22 mouse cellular contexts compared by ENCODE assay signal in the genomic region with DNA sequence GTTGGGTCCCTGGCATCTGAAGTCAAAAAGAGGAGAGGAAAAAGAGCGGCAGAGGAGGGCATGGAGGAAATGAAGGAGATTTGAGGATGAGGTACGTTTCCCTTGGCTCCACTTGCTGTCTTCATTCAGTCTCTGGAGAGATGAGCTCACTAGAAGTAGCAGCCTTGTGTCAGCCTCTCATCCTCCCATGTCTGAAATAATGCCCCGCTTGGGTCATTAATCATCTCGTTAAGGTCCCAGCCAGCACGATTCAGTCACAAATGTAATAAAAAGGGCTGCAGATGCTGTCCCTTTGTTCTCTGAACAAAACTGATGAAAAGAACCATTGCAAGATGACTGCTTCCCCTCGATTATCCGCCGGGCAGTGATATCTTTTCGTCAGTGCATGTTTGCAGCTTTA.
DNase-seq lines count a peak whose midpoint lies in the region; ATAC-seq lines count a peak whose summit lies in the region.
"Had no signal": no experiment of that assay in that cellular context is flagged by ENCODE, and none has a peak within 500 bp of the region (broad histone marks: within the 10 kb centered on the region; RNA-seq: fewer than 3 reads in every experiment).

No protein-coding gene starts in this region.

- H3K9me3 ChIP-seq in midbrain, embryonic 14.5 days (ENCODE audit: control insufficient read depth, low read length), result no peaks in the 10 kb centered on the region
- H3K9me3 ChIP-seq in midbrain, embryonic 11.5 days (ENCODE audit: control insufficient read depth, low read length), result no peaks in the 10 kb centered on the region
- H3K9me3 ChIP-seq in hindbrain, embryonic 14.5 days (ENCODE audit: control insufficient read depth, low read length), result 0 out of 2 replicates have a peak, but pooled peaks cover 3% of the 10 kb centered on the region
- H3K9me3 ChIP-seq in neural tube, embryonic 14.5 days (ENCODE audit: control insufficient read depth, low read length), result no peaks in the 10 kb centered on the region
- H3K9me3 ChIP-seq: embryonic facial prominence, embryonic 12.5 days; forebrain, embryonic 13.5 days; megakaryocyte, embryonic 14.5 days had no signal

- H3K4me1 ChIP-seq in midbrain, embryonic 14.5 days (ENCODE audit: control insufficient read depth, insufficient read depth, low read length), result peaks cover 33% of the 10 kb centered on the region
- H3K4me1 ChIP-seq in midbrain, embryonic 11.5 days (ENCODE audit: control insufficient read depth, insufficient read depth, low read length), result peaks cover 18% of the 10 kb centered on the region
- peaks cover 40% of the 10 kb centered on the region for H3K4me1 ChIP-seq in hindbrain, embryonic 14.5 days (replicated peaks; ENCODE audit: control insufficient read depth, insufficient read depth, low read length)
- H3K4me1 ChIP-seq in neural tube, embryonic 14.5 days (ENCODE audit: control insufficient read depth, insufficient read depth, low read length), result peaks cover 31% of the 10 kb centered on the region
- H3K4me1 ChIP-seq: megakaryocyte, embryonic 14.5 days had no signal

- 34% methylated on average over 9 of the region's 9 CpGs for WGBS in midbrain, embryonic 14.5 days
- 59% methylated on average over 9 of the region's 9 CpGs for WGBS in midbrain, embryonic 11.5 days
- 18% methylated on average over 9 of the region's 9 CpGs for WGBS in hindbrain, embryonic 14.5 days
- WGBS in neural tube, embryonic 14.5 days, result 10% methylated on average over 9 of the region's 9 CpGs

- H3K4me3 ChIP-seq in midbrain, embryonic 14.5 days (replicated peaks; ENCODE audit: low read depth, low read length), result no peak overlapping the region
- H3K4me3 ChIP-seq in midbrain, embryonic 11.5 days (ENCODE audit: low read depth, low read length), result no peak overlapping the region
- no peak overlapping the region for H3K4me3 ChIP-seq in hindbrain, embryonic 14.5 days (replicated peaks; ENCODE audit: low read length)
- H3K4me3 ChIP-seq in neural tube, embryonic 14.5 days (ENCODE audit: low read depth, low read length), result no peak overlapping the region
- H3K4me3 ChIP-seq: embryonic facial prominence, embryonic 12.5 days; erythroblast, embryonic 14.5 days; forebrain, embryonic 13.5 days; heart, embryonic 13.5 days; megakaryocyte, embryonic 14.5 days had no signal

- H3K36me3 ChIP-seq in midbrain, embryonic 14.5 days (ENCODE audit: control insufficient read depth, insufficient read depth, low read length), result no peaks in the 10 kb centered on the region
- H3K36me3 ChIP-seq in midbrain, embryonic 11.5 days (ENCODE audit: control insufficient read depth, insufficient read depth, low read length), result no peaks in the 10 kb centered on the region
- H3K36me3 ChIP-seq in hindbrain, embryonic 14.5 days (replicated peaks; ENCODE audit: control insufficient read depth, insufficient read depth), result no peaks in the 10 kb centered on the region
- H3K36me3 ChIP-seq in neural tube, embryonic 14.5 days (ENCODE audit: control insufficient read depth, insufficient read depth, low read length), result no peaks in the 10 kb centered on the region
- H3K36me3 ChIP-seq: embryonic facial prominence, embryonic 12.5 days; heart, embryonic 13.5 days had no signal

- H3K27me3 ChIP-seq in midbrain, embryonic 14.5 days (ENCODE audit: control insufficient read depth, insufficient read depth, low read length), result no peaks in the 10 kb centered on the region
- H3K27me3 ChIP-seq in midbrain, embryonic 11.5 days (ENCODE audit: control insufficient read depth, insufficient read depth, low read length), result peaks cover 12% of the 10 kb centered on the region; the same call in 1 of the 2 replicates
- peaks cover 3% of the 10 kb centered on the region; the same call in 1 of the 2 replicates for H3K27me3 ChIP-seq in hindbrain, embryonic 14.5 days (ENCODE audit: control insufficient read depth, insufficient read depth, low read length)
- H3K27me3 ChIP-seq in neural tube, embryonic 14.5 days (ENCODE audit: control insufficient read depth, insufficient read depth, low read length), result no peaks in the 10 kb centered on the region
- H3K27me3 ChIP-seq: embryonic facial prominence, embryonic 12.5 days; megakaryocyte, embryonic 14.5 days had no signal

- ATAC-seq in midbrain, embryonic 14.5 days (ENCODE audit: low FRiP score, low TSS enrichment), result no peak
- no peak for ATAC-seq in midbrain, embryonic 11.5 days (ENCODE audit: low FRiP score)
- ATAC-seq in hindbrain, embryonic 14.5 days (ENCODE audit: low FRiP score), result no peak
- no peak for ATAC-seq in neural tube, embryonic 14.5 days (ENCODE audit: low read depth)
- ATAC-seq: intestine, embryonic 16.5 days had no signal

- no peak overlapping the region for H3K27ac ChIP-seq in midbrain, embryonic 14.5 days (replicated peaks; ENCODE audit: low read depth, low read length)
- no peak overlapping the region for H3K27ac ChIP-seq in midbrain, embryonic 11.5 days (ENCODE audit: low read depth, low read length)
- H3K27ac ChIP-seq in hindbrain, embryonic 14.5 days, result peak overlapping the region; percentile 55
- H3K27ac ChIP-seq in neural tube, embryonic 14.5 days (ENCODE audit: low read depth, low read length), result peak overlapping the region; percentile 44; the same call in 1 of the 2 replicates
- H3K27ac ChIP-seq: embryonic facial prominence, embryonic 12.5 days; forebrain, embryonic 13.5 days; heart, embryonic 13.5 days had no signal

- no peak overlapping the region for H3K4me2 ChIP-seq in midbrain, embryonic 14.5 days (ENCODE audit: low read length)
- H3K4me2 ChIP-seq in midbrain, embryonic 11.5 days, result no peak overlapping the region
- H3K4me2 ChIP-seq in hindbrain, embryonic 14.5 days (replicated peaks), result peak overlapping the region; percentile 11; the same call in 1 of the 2 replicates
- H3K4me2 ChIP-seq in neural tube, embryonic 14.5 days (ENCODE audit: low read depth, low read length), result peak overlapping the region; percentile 26; the same call in 1 of the 2 replicates
- H3K4me2 ChIP-seq: embryonic facial prominence, embryonic 12.5 days; forebrain, embryonic 13.5 days; heart, embryonic 13.5 days; liver, embryonic 11.5 days had no signal

- DNase-seq in embryo, embryonic 10 days (ENCODE audit: low spot score), result peak; percentile 24
- DNase-seq in embryo, embryonic 9.5 days (ENCODE audit: extremely low spot score), result no peak
- peak; percentile 30 for DNase-seq in midbrain, embryonic 14.5 days
- no peak for DNase-seq in midbrain, embryonic 11.5 days (ENCODE audit: low spot score, missing footprints)
- no peak for DNase-seq in hindbrain, embryonic 14.5 days (ENCODE audit: low spot score)
- DNase-seq in ovary, adult 18-20 months (ENCODE audit: low spot score), result no peak
- no peak for DNase-seq in right cerebral cortex, postnatal 36 days (ENCODE audit: low spot score in 2 of 2)
- DNase-seq: cerebellum, postnatal 36 days; kidney, postnatal 4 days; layer of hippocampus, adult 9-11 months; lung, adult 18-20 months; lung, postnatal 14 days; right cerebral cortex, postnatal 14 days; thymus, adult 2 months had no signal

- no peak overlapping the region for H3K9ac ChIP-seq in midbrain, embryonic 14.5 days (replicated peaks; ENCODE audit: low read length)
- no peak overlapping the region for H3K9ac ChIP-seq in midbrain, embryonic 11.5 days (ENCODE audit: low read length)
- H3K9ac ChIP-seq in hindbrain, embryonic 14.5 days, result peak overlapping the region; percentile 24; the same call in 1 of the 2 replicates
- H3K9ac ChIP-seq in neural tube, embryonic 14.5 days (replicated peaks; ENCODE audit: low read depth, low read length), result no peak overlapping the region
- H3K9ac ChIP-seq: embryonic facial prominence, embryonic 12.5 days; forebrain, embryonic 13.5 days; heart, embryonic 13.5 days had no signal

Comparison
In these comparisons a context has a peak if more than half of its experiments do, and no peak if none do; other contexts are left out.
1. DNase-seq: peak in embryo, embryonic 10 days (single experiment) and midbrain, embryonic 14.5 days (single experiment); none in embryo, embryonic 9.5 days (single experiment), midbrain, embryonic 11.5 days (single experiment), hindbrain, embryonic 14.5 days (single experiment), ovary, adult 18-20 months (single experiment) and right cerebral cortex, postnatal 36 days (0 of 2).
2. H3K27ac ChIP-seq: peak in hindbrain, embryonic 14.5 days (single experiment) and neural tube, embryonic 14.5 days (single experiment); none in midbrain, embryonic 14.5 days (single experiment) and midbrain, embryonic 11.5 days (single experiment).
3. H3K4me2 ChIP-seq: peak in hindbrain, embryonic 14.5 days (single experiment) and neural tube, embryonic 14.5 days (single experiment); none in midbrain, embryonic 14.5 days (single experiment) and midbrain, embryonic 11.5 days (single experiment).